Mouse (Mus musculus) stomach, embryonic 15.5 days (tissue): Measurements from ENCODE around the gene Tmem35b. TPM values are rescaled to one million over a fixed set of nuclear protein-coding genes. Genes with fewer than 3 reads are reported as not detected.
A peak's percentile ranks its signal among the peaks of the same experiment; 100 is the strongest.

Experiments
- ATAC-seq: fragments of 200-750 bp; cut with Nextera tagmentation; 2 replicates; pipeline ENCODE4 v1.8.0; 2017; ENCODE audit warnings: low read depth, moderate number of reproducible peaks, moderate TSS enrichment; ENCODE audit not compliant: insufficient read depth, low FRiP score
- H3K27ac ChIP-seq: fragments of 300-500 bp; sonication (generic); 2 replicates; pipeline ENCODE4 v1.5.1; 2015; ENCODE audit warnings: mild to moderate bottlenecking, inconsistent platforms
- H3K27me3 ChIP-seq: fragments of 300-500 bp; sonication (generic); replicated peaks from 2 replicates; pipeline ENCODE4 v1.6.1; 2015; ENCODE audit warnings: inconsistent platforms
- H3K36me3 ChIP-seq: fragments of 300-500 bp; sonication (generic); 2 replicates; pipeline ENCODE4 v1.6.1; 2015; ENCODE audit warnings: inconsistent platforms
- H3K4me1 ChIP-seq: fragments of 300-500 bp; sonication (generic); 2 replicates; pipeline ENCODE4 v1.6.1; 2015; ENCODE audit warnings: inconsistent platforms
- H3K4me2 ChIP-seq: fragments of 300-500 bp; sonication (generic); 2 replicates; pipeline ENCODE4 v1.6.1; 2015; ENCODE audit warnings: mild to moderate bottlenecking, inconsistent platforms
- H3K4me3 ChIP-seq: fragments of 300-500 bp; sonication (generic); replicated peaks from 2 replicates; pipeline ENCODE4 v1.5.1; 2015; ENCODE audit warnings: inconsistent platforms
- H3K9ac ChIP-seq: fragments of 300-500 bp; sonication (generic); 2 replicates; pipeline ENCODE4 v1.6.1; 2015; ENCODE audit warnings: inconsistent platforms
- H3K9me3 ChIP-seq: fragments of 300-500 bp; sonication (generic); 2 replicates; pipeline ENCODE4 v1.6.1; 2016; ENCODE audit warnings: inconsistent platforms
- WGBS: fragments of 180-500 bp; shearing (Covaris S2); methylation state at CpG from one replicate; pipeline ENCODE4 v1.1.7; 2015; 5-methylcytosine and 5-hydroxymethylcytosine counted together
- polyA plus RNA-seq: library from polyadenylated mRNA; unstranded; fragments of >200 nt; fragmentation: Nextera tagmentation; extraction: Ambion mirVana; gene quantifications from 2 replicates; pipeline ENCODE4 v1.2.1, GENCODE M21; 2015

The Tmem35b gene
- polyA plus RNA-seq, 1 experiment from 2014 or later = 21.6 TPM

DNA sequence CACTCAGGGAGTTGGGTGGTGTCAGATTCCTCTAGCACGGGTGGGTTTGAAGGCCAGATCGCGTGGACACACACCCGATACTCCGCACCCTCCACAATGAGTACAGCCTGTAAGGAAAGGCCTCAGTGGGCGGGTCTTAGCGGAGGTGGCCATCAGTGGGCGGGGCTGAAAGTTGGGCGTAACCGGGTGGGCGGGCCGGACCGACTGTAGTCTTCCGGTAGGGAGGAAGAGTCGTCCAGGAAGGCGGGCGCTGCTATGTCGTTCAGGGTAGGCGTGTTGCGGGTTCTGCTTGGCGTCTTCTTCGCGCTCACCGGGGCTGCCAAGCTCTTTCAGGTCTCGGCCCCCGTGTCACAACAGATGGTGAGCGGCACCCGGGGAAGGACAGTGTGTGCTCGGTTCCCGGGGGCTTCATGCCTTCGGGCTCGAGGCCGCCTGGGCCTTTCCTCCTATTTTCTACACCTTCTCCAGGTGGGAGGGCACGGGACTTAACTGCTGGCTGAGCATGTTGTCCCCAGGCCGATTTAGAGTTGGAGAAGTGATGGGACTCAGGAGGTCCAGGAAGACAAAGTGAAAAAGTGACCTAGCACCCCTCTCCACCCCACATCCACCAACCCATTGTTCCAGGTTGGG is 2.5 kb downstream of the Tmem35b start:
- ATAC-seq = peak; percentile 97
- Histone ChIP-seq H3K9me3 (no peaks in the 10 kb centered on the region), H3K27ac (0 out of 2 replicates have a peak overlapping the region, but pooled peaks have one; percentile 28), H3K4me3 (peak overlapping the region; percentile 64), H3K4me1 (peaks cover 4% of the 10 kb centered on the region; the same call in 1 of the 2 replicates), H3K9ac (peak overlapping the region; percentile 65), H3K36me3 (no peaks in the 10 kb centered on the region), H3K4me2 (peak overlapping the region; percentile 79), H3K27me3 (no peaks in the 10 kb centered on the region)
- WGBS = under 1% methylated on average over 35 of the region's 35 CpGs

- no peaks in the 10 kb centered on the region; the same call in 1 of the 2 replicates for H3K27me3 ChIP-seq
- no peak overlapping the region for H3K27ac ChIP-seq
- 40% methylated on average over 1 of the region's 1 CpGs for WGBS
- H3K4me2 ChIP-seq = no peak overlapping the region
- no peaks in the 10 kb centered on the region for H3K9me3 ChIP-seq
- no peak for ATAC-seq
- H3K36me3 ChIP-seq = no peaks in the 10 kb centered on the region
- H3K4me1 ChIP-seq = no peaks in the 10 kb centered on the region
- no peak overlapping the region for H3K9ac ChIP-seq
- H3K4me3 ChIP-seq = no peak overlapping the region
Measured at GRCm38 (mm10) chr4:127134687-127135086, 11.2 kb downstream of the Tmem35b start.

DNA sequence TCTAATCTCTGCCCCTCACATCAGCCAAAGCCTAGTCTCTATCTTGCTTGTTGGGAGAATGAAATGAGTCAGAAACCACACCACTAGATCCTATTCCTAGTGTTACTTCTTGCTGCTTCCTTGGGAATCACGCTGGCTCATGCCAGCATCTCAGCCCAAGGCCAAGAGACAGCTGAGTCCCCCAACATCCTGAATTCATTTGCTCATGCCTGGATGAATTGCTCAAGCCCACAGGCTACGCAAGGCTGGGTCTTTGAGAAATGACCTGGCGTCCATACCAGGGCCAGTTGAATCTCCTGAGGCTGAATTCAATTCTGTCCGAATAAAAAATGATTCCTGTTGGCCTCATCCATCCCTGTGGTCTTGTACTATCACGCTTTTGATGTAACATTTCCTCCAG is 14.1 kb downstream of the Tmem35b start:
- H3K36me3 ChIP-seq = no peaks in the 10 kb centered on the region
- ATAC-seq = no peak
- no peak overlapping the region for H3K9ac ChIP-seq
- no peak overlapping the region for H3K4me3 ChIP-seq
- WGBS = 83% methylated on average over 5 of the region's 5 CpGs
- H3K27me3 ChIP-seq = no peaks in the 10 kb centered on the region
- H3K4me1 ChIP-seq = no peaks in the 10 kb centered on the region
- H3K27ac ChIP-seq = no peak overlapping the region
- H3K9me3 ChIP-seq = no peaks in the 10 kb centered on the region
- H3K4me2 ChIP-seq = no peak overlapping the region

GRCm38 (mm10) chr4:127138486-127138885 is 15.0 kb downstream of the Tmem35b start:
- H3K4me1 ChIP-seq = no peaks in the 10 kb centered on the region
- no peak overlapping the region for H3K4me3 ChIP-seq
- no peaks in the 10 kb centered on the region for H3K9me3 ChIP-seq
- H3K27me3 ChIP-seq = no peaks in the 10 kb centered on the region
- 40% methylated on average over 6 of the region's 6 CpGs for WGBS
- no peak overlapping the region for H3K4me2 ChIP-seq
- H3K27ac ChIP-seq = no peak overlapping the region
- H3K36me3 ChIP-seq = no peaks in the 10 kb centered on the region
- no peak for ATAC-seq
- no peak overlapping the region for H3K9ac ChIP-seq

DNA sequence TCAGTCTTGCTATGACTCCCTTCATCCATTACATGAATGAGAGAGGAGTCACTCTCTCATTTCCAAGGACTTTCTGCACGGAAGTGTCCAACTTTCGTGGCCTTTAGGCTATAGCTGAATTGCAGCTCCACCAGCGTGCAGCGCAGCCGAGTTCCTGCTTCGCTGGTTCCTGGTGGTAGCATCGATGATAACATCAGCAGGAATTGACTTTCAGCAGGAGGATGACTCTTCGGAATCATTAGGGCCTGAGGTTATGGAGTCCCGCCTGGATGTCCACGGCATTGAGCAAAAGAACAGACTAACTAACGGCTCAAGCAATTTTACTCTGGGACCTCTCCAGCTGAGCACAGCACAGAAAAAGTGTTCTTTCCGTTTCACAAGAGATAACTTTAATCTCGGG is 26.5 kb downstream of the Tmem35b start:
- no peaks in the 10 kb centered on the region for H3K9me3 ChIP-seq
- no peak overlapping the region for H3K27ac ChIP-seq
- WGBS = 81% methylated on average over 13 of the region's 13 CpGs
- H3K4me1 ChIP-seq = no peaks in the 10 kb centered on the region
- no peaks in the 10 kb centered on the region for H3K36me3 ChIP-seq
- H3K27me3 ChIP-seq = no peaks in the 10 kb centered on the region
- no peak overlapping the region for H3K4me2 ChIP-seq
- H3K9ac ChIP-seq = no peak overlapping the region
- no peak overlapping the region for H3K4me3 ChIP-seq
- ATAC-seq = no peak

DNA sequence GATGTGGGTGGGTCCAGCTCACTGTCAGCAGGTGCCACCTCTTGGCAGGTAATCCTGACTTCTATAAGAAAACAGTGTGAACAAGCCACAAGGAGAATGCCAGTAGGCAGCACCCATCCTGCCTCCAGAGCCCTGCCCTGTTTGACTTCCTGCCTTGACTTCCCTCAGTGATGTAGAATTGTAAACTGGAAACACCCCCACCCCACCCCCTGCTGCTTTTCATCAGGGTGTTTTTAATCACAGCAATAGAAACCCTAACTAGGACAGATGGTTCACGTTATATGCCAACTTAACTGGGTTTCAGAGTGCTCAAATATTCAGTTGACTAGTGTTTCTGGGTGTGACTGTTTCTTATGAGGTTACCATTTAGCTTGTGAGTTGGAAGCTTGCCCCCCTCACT is 29.9 kb downstream of the Tmem35b start:
- Histone ChIP-seq H3K4me1 (no peaks in the 10 kb centered on the region), H3K4me2 (no peak overlapping the region), H3K27ac (no peak overlapping the region), H3K9ac (no peak overlapping the region), H3K4me3 (no peak overlapping the region), H3K27me3 (no peaks in the 10 kb centered on the region), H3K36me3 (no peaks in the 10 kb centered on the region), H3K9me3 (no peaks in the 10 kb centered on the region)
- WGBS = 63% methylated on average over 1 of the region's 1 CpGs
- no peak for ATAC-seq

DNA sequence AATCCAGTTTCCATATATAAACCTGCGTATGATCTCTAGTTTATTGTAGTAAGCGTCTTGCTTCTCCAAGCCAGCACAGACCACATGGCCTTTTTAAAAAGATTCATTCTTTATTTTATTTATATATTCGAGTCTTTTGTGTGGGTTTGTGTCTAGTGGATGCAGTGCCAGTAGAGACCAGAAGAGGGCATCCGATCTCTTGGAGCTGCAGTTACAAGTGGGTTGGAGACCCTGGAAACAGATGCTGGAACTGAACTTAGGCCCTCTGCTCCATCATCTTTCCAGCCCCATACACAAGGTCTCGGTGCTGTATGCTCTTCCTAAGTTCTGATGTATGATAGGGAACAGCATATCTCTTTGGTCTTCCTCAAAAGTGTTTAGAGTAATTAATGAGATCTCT is 32.3 kb downstream of the Tmem35b start:
- H3K9ac ChIP-seq = no peak overlapping the region
- WGBS = 58% methylated on average over 5 of the region's 5 CpGs

DNA sequence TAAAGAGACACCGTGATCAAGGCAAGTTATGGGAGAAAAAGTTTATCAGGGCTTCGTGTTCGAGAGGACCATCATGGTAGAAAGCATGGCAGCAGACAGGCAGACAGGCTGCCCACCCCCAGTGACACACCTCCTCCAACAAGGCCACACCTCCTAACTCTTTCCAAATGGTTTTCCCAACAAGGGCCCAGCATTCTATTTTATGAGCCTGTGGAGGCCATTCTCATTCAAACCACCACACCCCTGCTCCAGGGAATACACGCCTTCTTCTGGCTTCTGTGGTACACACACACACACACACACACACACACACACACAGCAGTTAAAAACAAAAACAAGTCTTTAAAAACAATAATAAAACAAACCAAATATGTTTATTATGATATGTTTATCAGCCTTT is 34.3 kb downstream of the Tmem35b start:
- H3K4me1 ChIP-seq = no peaks in the 10 kb centered on the region
- H3K27me3 ChIP-seq = no peaks in the 10 kb centered on the region
- H3K4me2 ChIP-seq = no peak overlapping the region
- no peak for ATAC-seq
- no peak overlapping the region for H3K4me3 ChIP-seq
- H3K27ac ChIP-seq = no peak overlapping the region
- H3K9ac ChIP-seq = no peak overlapping the region
- 85% methylated on average over 4 of the region's 4 CpGs for WGBS
- H3K36me3 ChIP-seq = no peaks in the 10 kb centered on the region
- H3K9me3 ChIP-seq = no peaks in the 10 kb centered on the region

More for the DNA sequence above, 32.3 kb downstream of the Tmem35b start:
- no peak overlapping the region for H3K27ac ChIP-seq
- no peak for ATAC-seq
- H3K36me3 ChIP-seq = no peaks in the 10 kb centered on the region
- H3K4me3 ChIP-seq = no peak overlapping the region
- no peak overlapping the region for H3K4me2 ChIP-seq
- no peaks in the 10 kb centered on the region for H3K9me3 ChIP-seq
- H3K4me1 ChIP-seq = no peaks in the 10 kb centered on the region
- H3K27me3 ChIP-seq = no peaks in the 10 kb centered on the region

- Histone ChIP-seq H3K9ac (no peak overlapping the region), H3K4me3 (no peak overlapping the region), H3K4me2 (no peak overlapping the region), H3K4me1 (peaks cover 9% of the 10 kb centered on the region), H3K27me3 (peaks cover 21% of the 10 kb centered on the region), H3K27ac (no peak overlapping the region), H3K36me3 (no peaks in the 10 kb centered on the region), H3K9me3 (no peaks in the 10 kb centered on the region)
- ATAC-seq = no peak
- 63% methylated on average over 8 of the region's 8 CpGs for WGBS
Measured at GRCm38 (mm10) chr4:127163926-127164325, 40.4 kb downstream of the Tmem35b start.

GRCm38 (mm10) chr4:127167096-127167495 is 43.6 kb downstream of the Tmem35b start:
- Histone ChIP-seq H3K27ac (no peak overlapping the region), H3K9ac (no peak overlapping the region), H3K4me3 (no peak overlapping the region), H3K27me3 (peaks cover 46% of the 10 kb centered on the region), H3K4me1 (peaks cover 12% of the 10 kb centered on the region), H3K9me3 (no peaks in the 10 kb centered on the region), H3K4me2 (no peak overlapping the region), H3K36me3 (no peaks in the 10 kb centered on the region)
- WGBS = 64% methylated on average over 5 of the region's 5 CpGs
- ATAC-seq = no peak

DNA sequence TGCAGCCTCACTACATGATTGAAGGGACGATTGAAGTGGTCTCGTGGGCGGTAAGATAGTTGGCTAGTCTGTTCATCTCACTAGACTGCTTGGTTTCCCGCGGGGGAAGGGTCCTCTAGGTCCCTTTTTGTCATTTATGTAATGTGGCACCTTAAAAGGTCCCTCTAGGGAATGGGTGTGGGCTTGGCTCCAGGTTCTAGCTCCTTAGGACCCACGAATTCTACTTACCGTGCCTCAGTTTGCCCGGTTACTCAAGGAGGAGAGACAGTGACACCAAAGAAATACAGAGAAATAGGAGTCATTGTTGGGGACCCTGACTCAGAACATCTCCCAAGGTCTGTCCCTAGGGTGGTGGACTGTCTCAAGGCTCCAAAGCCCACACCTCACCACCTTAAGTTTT is 44.2 kb downstream of the Tmem35b start:
- no peak overlapping the region for H3K27ac ChIP-seq
- ATAC-seq = no peak
- H3K9ac ChIP-seq = no peak overlapping the region
- H3K9me3 ChIP-seq = no peaks in the 10 kb centered on the region
- H3K27me3 ChIP-seq = peaks cover 52% of the 10 kb centered on the region
- H3K4me1 ChIP-seq = peaks cover 12% of the 10 kb centered on the region
- H3K4me2 ChIP-seq = peak overlapping the region; percentile 99
- no peaks in the 10 kb centered on the region for H3K36me3 ChIP-seq
- WGBS = 22% methylated on average over 8 of the region's 8 CpGs
- H3K4me3 ChIP-seq = peak overlapping the region; percentile 64

- Histone ChIP-seq H3K4me3 (peak overlapping the region; percentile 64), H3K9me3 (no peaks in the 10 kb centered on the region), H3K36me3 (no peaks in the 10 kb centered on the region), H3K27me3 (peaks cover 56% of the 10 kb centered on the region), H3K4me2 (peak overlapping the region; percentile 99), H3K9ac (peak overlapping the region; percentile 41; the same call in 1 of the 2 replicates), H3K4me1 (peaks cover 12% of the 10 kb centered on the region), H3K27ac (no peak overlapping the region)
- peak; percentile 41 for ATAC-seq
- under 1% methylated on average over 39 of the region's 39 CpGs for WGBS
Measured at GRCm38 (mm10) chr4:127168211-127168913, 44.9 kb downstream of the Tmem35b start.
